Mouse (Mus musculus): ENCODE data around the gene Cables2. TPM values are rescaled to one million over a fixed set of nuclear protein-coding genes. Genes with fewer than 3 reads are reported as not detected.
A peak's percentile ranks its signal among the peaks of the same experiment; 100 is the strongest.
"Not testable (repeated sequence)": the region's sequence is repeated elsewhere in the genome, so short reads cannot be mapped to it uniquely, and the experiment has no call there.

Gene Cables2
- total RNA-seq, 4 experiments from 2014 or later, result 30.1 to 32.9 (median 31.7) TPM

- no peak for DNase-seq (ENCODE audit: low spot score in 2 of 2)
These were observed 6.0 kb upstream of the Cables2 start for GRCm38 (mm10) chr2:180279321-180279720.

GRCm38 (mm10) chr2:180277773-180278320 is 4.6 kb upstream of the Cables2 start:
- DNase-seq (ENCODE audit: low spot score in 2 of 2), result no peak

- no peak for DNase-seq (ENCODE audit: low spot score in 2 of 2)
These were observed 3.6 kb upstream of the Cables2 start for GRCm38 (mm10) chr2:180276851-180277259.

- DNase-seq (ENCODE audit: low spot score in 2 of 2), result no peak
These were observed 3.1 kb upstream of the Cables2 start for GRCm38 (mm10) chr2:180276385-180276784.

DNA sequence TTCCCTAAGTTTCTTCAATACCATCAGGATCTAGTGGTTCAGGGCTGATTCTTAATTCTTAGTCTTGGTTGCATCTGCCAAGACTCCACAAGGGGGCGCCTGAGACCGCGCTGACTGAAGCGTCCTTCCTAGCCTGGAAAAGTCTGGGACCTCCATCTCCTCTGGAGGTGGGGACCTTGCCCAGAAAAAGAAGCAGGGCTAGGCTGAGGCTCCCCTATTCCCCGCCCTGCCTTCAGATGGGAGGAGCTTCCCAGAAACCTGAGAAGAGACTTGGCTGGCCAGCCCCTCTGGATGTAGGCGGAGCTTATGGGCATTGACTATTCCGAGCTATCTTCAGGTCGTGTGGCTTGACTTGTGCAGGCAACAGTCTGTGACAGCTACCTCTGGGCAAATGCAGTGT is 2.5 kb upstream of the Cables2 start:
- DNase-seq (ENCODE audit: low spot score in 2 of 2), result peak in 1 of 2 experiments; percentile 84

DNA sequence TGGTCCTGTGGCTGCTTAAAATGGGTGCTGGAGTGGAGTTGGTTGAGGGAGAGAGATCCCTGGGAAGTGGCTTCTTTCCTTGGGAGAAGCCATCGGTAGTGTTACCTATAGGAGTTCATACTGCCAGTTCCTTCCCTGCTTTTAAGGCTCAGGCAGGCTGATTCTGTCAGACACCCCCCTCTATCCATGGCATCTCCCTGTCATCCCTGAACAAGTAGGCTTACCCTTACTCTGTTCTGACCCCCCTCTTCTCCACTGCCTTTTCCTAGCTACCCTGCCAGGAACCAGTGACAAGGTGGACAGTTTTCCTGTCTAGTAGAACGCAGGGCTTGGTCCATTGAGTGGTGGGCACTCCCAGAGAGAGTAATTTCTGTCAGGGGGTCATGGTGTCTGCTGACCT is 1.2 kb upstream of the Cables2 start:
- no peak for DNase-seq (ENCODE audit: low spot score in 2 of 2)

DNA sequence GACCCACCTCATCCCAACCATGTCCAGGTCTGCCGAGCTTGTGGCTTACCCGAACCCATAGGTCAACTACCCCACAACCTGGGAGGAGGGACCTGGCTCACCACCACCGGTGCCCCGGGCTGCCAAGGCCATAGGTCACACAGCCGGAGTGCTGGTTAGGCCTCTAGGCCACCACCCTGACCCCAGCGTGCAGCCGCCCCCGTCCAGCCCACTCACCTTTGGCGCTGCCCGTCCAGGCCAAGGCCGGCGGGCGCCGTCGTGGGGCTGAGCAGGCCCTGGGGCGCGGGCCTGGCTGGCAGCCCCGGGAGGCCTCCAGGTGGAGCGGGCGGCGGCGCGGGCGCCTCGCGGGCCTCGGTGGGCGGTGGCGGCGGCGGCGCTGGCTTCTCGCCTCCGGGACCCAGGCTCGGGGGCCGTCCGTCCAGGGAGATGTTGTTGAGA is 393 bp downstream of the Cables2 start:
- DNase-seq (ENCODE audit: low spot score in 2 of 2), result no peak

- DNase-seq (ENCODE audit: low spot score in 2 of 2), result no peak
These were observed 1.4 kb downstream of the Cables2 start for GRCm38 (mm10) chr2:180271804-180272395.

- DNase-seq (ENCODE audit: low spot score in 2 of 2), result no peak
These were observed 2.6 kb downstream of the Cables2 start for GRCm38 (mm10) chr2:180270537-180271255.

DNA sequence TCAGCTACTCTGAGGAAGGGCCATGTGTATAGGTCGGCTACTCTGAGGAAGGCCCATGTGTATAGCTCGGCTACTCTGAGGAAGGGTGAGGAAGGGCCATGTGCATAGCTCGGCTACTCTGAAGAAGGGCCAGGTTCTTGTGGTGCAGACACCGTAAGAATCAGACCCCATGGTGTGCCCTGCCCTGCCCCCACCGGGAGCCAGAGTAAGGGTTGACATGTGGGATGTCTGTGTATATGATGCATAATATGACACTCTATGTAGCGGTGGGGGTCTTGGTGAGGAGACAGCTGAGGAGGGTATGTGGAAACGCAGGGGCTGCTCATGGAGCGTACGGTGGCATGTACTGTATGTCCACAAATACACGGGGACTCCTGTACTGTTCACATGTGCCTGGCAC is 4.0 kb downstream of the Cables2 start:
- DNase-seq (ENCODE audit: low spot score in 2 of 2), result no peak

- no peak for DNase-seq (ENCODE audit: low spot score in 2 of 2)
These were observed 5.3 kb downstream of the Cables2 start for GRCm38 (mm10) chr2:180267955-180268354.

DNA sequence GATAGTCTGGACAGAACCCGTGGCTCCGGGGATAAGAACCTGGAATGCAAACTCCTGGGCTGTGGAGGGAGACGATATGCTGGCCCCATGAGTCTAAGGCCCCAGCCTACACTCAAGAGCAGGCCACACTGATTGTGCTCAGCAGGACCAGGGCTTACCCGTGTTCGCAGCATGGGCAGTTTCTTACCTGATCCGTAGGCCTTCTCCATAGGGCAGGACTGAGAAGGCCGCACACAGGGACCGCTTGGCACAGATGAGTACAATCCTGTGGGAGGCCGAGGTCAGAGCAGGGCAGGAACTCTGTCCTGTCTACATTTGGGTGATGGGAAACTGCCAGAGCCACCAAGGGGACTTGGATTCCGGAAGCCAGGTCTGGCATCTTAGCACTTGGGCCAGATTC is 10.4 kb downstream of the Cables2 start:
- DNase-seq (ENCODE audit: low spot score in 2 of 2), result no peak

- no peak for DNase-seq (ENCODE audit: low spot score in 2 of 2)
These were observed 10.9 kb downstream of the Cables2 start for GRCm38 (mm10) chr2:180262441-180262840.

DNA sequence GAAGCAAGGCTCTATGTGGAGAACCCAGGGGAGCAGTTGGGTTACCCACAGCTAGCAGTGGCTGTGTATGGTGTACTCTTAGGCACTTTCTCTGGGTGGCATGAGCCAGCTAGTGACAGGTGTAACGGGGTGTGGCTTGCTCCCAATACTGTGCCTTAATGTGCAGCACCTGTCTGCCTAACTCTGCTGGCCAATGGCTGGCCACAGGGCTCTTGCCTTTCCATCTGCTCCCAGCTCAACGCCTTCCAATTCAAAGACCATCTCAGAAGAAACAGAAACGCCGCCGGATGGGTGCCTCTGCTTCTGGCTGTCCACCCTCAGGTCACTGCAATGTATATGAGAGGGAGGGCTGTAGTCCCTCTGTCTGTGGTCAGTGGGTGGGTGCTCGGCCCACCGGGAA is 11.4 kb downstream of the Cables2 start:
- DNase-seq (ENCODE audit: low spot score in 2 of 2), result no peak

- no peak for DNase-seq (ENCODE audit: low spot score in 2 of 2)
These were observed 12.5 kb downstream of the Cables2 start for GRCm38 (mm10) chr2:180260610-180261480.

GRCm38 (mm10) chr2:180259826-180260609 is 13.3 kb downstream of the Cables2 start:
- not testable (repeated sequence) for DNase-seq (ENCODE audit: low spot score in 2 of 2)

GRCm38 (mm10) chr2:180258951-180259484 is 14.3 kb downstream of the Cables2 start:
- DNase-seq (ENCODE audit: low spot score in 2 of 2), result not testable (repeated sequence)

DNA sequence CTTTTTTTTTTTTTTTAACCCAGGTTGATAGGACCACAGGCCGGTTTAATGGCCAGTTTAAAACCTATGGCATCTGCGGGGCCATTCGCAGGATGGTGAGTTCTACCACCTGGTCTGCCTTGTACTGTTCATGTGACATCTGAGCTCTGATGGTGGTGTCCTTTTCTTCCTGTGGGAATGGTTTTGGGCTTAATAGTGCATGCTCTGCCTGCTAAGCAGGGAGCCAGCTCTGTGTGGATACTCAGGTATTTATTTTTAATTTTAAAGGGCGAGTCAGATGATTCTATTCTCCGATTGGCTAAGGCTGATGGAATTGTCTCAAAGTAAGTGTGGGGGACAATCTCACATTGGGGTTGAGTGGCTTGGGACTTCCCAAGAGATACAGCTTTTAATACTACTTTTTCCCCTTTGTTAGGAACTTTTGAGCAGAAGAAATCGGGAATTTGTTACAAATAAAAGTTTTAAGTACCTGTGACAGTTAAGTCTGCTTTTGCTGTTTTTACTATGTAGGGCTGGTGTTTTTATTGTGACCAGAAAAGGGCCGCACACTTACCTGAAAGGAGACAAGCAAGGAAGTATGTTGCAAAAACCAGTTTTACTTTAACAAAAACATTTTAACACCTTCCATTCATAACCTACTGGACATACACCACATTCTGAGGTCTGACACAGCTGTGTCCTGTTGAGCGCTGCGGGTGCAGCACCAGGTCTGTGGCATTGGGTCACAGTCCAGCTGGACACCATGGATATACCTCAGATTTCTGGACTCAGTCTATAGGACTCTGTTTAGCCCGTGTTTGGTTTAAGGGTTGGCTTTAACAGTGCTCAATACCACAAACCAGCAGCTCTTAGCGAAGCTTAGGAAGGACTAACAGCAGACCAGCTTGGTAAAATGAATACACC is 15.1 kb downstream of the Cables2 start:
- no peak for DNase-seq (ENCODE audit: low spot score in 2 of 2)

DNA sequence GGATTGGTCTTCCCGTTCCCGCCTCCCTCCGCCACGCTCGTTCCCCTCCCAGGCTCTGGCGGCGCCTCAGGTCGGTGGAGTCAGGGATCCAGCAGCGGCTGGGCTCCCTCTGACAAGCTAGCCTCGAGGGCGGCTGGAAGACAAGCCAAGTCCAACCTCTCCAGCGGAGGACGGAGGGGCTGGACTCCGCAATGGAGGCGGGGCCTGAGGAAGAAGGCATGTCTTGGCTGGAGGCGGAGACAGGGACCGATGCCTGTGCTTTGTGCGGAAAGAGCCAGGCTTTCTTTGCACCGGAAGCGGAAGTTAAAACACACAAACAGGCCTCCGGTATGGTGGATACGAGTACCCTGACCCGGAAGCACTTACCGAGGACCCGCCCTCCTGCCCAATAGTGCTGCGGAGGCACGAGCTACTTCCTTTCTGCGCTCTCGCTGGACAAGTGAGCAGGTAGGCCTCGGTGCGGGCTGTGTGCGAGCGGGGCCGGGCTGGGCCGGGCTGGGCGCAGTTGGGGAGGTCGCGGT is 16.2 kb downstream of the Cables2 start, which contains the start of gene Rps21:
Gene Rps21, plus strand, starts transcription at position 377 of the 521 bp plus-strand sequence.
- peak; percentile 98 to 99 for DNase-seq (ENCODE audit: low spot score in 2 of 2)
